Mouse (Mus musculus) hindbrain, embryonic 13.5 days (tissue): ENCODE measurements around the gene Brf1. TPM values are rescaled to one million over a fixed set of nuclear protein-coding genes. Genes with fewer than 3 reads are reported as not detected.

Experiments
- ATAC-seq: fragments of 200-750 bp; cut with Nextera tagmentation; 2 replicates; pipeline ENCODE4 v1.8.0; 2017; ENCODE audit warnings: moderate TSS enrichment; ENCODE audit not compliant: low FRiP score
- H3K27ac ChIP-seq: fragments of 300-500 bp; sonication (generic); 2 replicates; pipeline ENCODE4 v1.5.1; 2015; ENCODE audit warnings: inconsistent platforms, mild to moderate bottlenecking, moderate library complexity
- H3K27me3 ChIP-seq: fragments of 300-500 bp; sonication (generic); 2 replicates; pipeline ENCODE4 v1.6.1; 2015; ENCODE audit warnings: mild to moderate bottlenecking, inconsistent platforms
- H3K36me3 ChIP-seq: fragments of 300-500 bp; sonication (generic); 2 replicates; pipeline ENCODE4 v1.6.1; 2015; ENCODE audit warnings: mild to moderate bottlenecking, inconsistent platforms
- H3K4me1 ChIP-seq: fragments of 300-500 bp; sonication (generic); replicated peaks from 2 replicates; pipeline ENCODE4 v1.6.1; 2015; ENCODE audit warnings: inconsistent platforms
- H3K4me2 ChIP-seq: fragments of 300-500 bp; sonication (generic); 2 replicates; pipeline ENCODE4 v1.6.1; 2015; ENCODE audit warnings: inconsistent platforms, mild to moderate bottlenecking, moderate library complexity
- H3K4me3 ChIP-seq: fragments of 300-500 bp; sonication (generic); 2 replicates; pipeline ENCODE4 v1.5.1; 2015; ENCODE audit warnings: mild to moderate bottlenecking, inconsistent platforms
- H3K9ac ChIP-seq: fragments of 300-500 bp; sonication (generic); 2 replicates; pipeline ENCODE4 v1.6.1; 2015; ENCODE audit warnings: mild to moderate bottlenecking, inconsistent platforms
- H3K9me3 ChIP-seq: fragments of 300-500 bp; sonication (generic); 2 replicates; pipeline ENCODE4 v1.6.1; 2016; ENCODE audit warnings: inconsistent platforms
- WGBS: fragments of 180-500 bp; shearing (Covaris S2); methylation state at CpG from one replicate; pipeline ENCODE4 v1.1.7; 2015; 5-methylcytosine and 5-hydroxymethylcytosine counted together
- polyA plus RNA-seq: library from polyadenylated mRNA; unstranded; fragments of >200 nt; fragmentation: Nextera tagmentation; extraction: Ambion mirVana; gene quantifications from 2 replicates; pipeline ENCODE4 v1.2.1, GENCODE M21; 2015

Gene Brf1
- polyA plus RNA-seq, 1 experiment from 2014 or later = 58.3 TPM

DNA sequence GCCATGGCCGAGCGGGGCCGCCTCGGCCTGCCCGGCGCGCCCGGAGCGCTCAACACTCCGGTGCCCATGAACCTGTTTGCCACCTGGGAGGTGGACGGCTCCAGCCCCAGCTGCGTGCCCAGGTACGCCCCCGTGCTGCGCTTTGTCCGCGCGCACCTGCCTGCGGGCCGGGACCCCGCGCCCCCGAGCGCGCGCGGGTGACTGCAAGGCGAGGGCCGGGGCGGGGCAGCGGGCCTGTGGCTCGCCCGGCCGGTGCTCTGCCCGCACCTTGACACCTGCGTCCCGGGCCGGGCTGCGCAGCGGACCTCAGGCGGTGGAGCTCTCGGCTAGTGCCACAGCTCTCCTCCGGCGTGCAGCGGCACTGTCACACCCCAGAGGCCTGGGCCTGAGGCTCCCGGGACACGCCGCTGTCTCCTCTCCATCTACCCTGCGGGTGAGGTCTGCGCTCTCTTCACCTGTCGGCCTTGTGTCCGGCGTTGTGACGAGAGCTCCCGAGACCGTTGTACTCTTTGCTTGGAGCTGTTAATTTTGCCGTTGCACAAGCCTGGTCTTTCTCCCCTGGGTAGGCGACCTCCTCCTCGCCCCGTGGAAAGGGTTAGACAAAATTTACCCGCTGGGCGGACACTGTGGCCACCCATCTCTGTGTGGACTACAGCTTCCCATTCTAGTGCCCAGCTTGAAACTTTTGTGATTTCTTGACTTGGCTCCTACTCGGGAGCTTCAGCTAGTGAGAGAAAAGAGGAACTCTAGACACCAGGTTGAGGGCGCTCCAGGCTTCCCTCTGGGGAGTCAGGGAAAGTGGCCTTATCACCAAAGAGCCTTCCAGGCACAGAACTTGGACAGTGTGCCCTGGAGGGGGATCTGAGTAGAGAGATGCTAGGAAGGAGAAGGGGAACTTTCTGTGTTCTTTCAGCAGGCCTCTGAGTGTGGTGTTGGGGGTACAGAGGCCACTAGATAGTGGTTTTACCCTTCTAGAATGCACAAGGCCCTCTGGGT, 14.4 kb upstream of the Brf1 start:
- peaks cover 53% of the 10 kb centered on the region for H3K4me1 ChIP-seq
- ATAC-seq = peak; percentile 30
- WGBS = 0% methylated on average over 55 of the region's 64 CpGs

DNA sequence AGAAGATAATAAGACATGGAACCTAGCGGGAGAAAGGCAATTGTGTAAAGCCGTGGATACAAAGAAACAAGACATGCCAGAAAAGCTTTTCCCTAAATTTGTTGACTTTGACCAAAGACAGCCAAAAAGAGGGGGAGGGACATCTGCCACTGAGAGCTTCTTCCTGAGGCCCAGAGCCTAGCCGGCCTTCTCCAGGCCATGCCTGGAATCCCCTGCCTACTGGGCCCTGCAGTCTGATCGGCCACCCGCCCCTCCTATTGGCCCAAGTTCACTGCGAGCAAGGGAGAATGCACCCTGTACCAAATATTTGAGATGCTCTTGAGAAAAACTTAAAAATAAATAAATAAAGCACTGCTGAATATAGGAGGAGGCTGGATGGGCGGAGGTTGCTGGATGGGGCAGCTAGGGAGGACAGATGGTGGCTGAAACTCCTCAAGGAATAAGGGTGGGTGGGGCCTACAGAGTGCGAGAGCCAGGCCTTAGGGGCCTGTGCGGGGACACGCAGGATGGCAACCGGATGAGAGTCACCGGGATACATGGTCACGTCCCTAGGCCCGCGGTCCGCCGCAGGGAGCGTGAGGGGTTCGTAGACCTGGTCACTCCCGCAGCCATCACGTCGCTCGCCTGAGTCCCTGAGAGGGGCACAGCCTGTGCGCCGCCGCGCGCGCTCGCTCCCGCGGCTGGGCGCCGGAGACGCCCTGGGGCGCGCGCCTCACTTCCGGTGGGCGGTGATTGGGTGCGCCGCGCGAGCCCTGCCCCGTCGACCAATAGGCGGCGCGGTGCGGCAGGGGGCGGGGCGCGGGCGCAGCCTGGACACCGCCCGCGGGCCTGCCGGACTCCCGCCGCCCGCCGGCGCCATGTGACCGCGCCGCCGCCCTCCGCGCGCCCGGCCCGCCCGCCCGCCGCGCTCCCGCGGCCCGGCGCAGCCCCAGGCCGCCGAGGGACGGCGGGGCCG, 13.4 kb upstream of the Brf1 start, which contains the start of gene Pacs2:
Gene Pacs2 (plus strand): TSS at position 905 of the 955 bp plus-strand sequence.
- Histone ChIP-seq H3K4me3 (peak within 1 kb of the TSS; percentile 95), H3K4me1 (peaks cover 53% of the 10 kb centered on the region), H3K4me2 (peak within 1 kb of the TSS; percentile 89), H3K9ac (peak within 1 kb of the TSS; percentile 98), H3K9me3 (no peaks in the 10 kb centered on the region), H3K27ac (peak within 1 kb of the TSS; percentile 96), H3K27me3 (no peaks in the 10 kb centered on the region), H3K36me3 (no peaks in the 10 kb centered on the region)
- whole genome bisulfite sequencing = 3% methylated on average over 44 of the region's 85 CpGs
- peak; percentile 92 for ATAC-seq

More for the DNA sequence above, 14.4 kb upstream of the Brf1 start:
- peak overlapping the region; percentile 95 for H3K4me3 ChIP-seq
- H3K27me3 ChIP-seq = no peaks in the 10 kb centered on the region
- peaks cover 6% of the 10 kb centered on the region; the same call in 1 of the 2 replicates for H3K36me3 ChIP-seq
- peak overlapping the region; percentile 85 for H3K27ac ChIP-seq
- peak overlapping the region; percentile 89 for H3K4me2 ChIP-seq
- no peaks in the 10 kb centered on the region for H3K9me3 ChIP-seq
- H3K9ac ChIP-seq = peak overlapping the region; percentile 98

DNA sequence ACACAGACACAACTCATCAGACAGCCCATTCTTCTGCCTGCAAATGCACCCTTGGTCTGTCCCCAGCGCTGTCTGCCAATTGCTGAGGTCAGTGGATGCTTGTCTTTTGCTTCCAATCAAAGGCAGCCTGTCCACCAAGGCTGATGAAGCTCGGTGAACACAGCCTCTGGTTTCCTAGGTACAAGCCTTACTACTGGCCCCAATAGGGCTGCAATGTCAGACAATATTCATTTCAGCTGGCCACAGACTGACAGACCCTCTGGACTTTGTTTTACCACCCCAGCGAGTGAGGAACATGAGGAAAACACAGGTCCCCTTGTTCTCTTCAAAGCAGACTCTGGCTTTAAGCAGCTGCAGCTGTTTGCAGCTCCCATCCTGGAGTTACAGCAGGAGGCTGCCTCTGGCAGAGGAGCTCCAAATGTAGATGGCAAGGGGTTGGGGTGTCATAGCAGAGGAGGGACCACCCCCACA, 12.6 kb upstream of the Brf1 start:
- H3K4me2 ChIP-seq = peak overlapping the region; percentile 64

DNA sequence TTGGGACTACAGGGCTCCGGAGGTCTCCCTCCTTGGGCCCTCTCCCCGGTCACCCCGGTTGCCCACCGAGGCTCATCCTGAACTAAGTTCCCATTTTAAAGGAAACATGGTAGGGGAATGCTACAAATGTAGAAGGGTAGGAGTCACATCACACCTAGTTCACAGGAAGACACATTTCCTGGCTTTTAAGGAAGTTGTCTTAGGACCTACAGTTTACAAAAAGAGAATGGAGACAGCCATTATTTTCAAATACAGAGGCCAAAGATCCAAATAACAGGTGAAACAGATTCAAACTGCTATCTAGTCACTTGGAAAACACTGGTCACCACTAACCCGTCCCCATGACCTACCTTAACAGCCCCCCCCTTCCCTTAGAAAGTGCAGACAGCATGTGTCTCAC, 11.9 kb upstream of the Brf1 start:
- H3K27me3 ChIP-seq = no peaks in the 10 kb centered on the region
- H3K36me3 ChIP-seq = no peaks in the 10 kb centered on the region
- no peak for ATAC-seq
- no peak overlapping the region for H3K4me2 ChIP-seq
- H3K9ac ChIP-seq = 0 out of 2 replicates have a peak overlapping the region, but pooled peaks have one; percentile 84
- H3K27ac ChIP-seq = peak overlapping the region; percentile 96
- WGBS = 94% methylated on average over 5 of the region's 5 CpGs
- H3K4me3 ChIP-seq = no peak overlapping the region
- H3K9me3 ChIP-seq = no peaks in the 10 kb centered on the region
- peaks cover 40% of the 10 kb centered on the region for H3K4me1 ChIP-seq

More for the DNA sequence above, 12.6 kb upstream of the Brf1 start:
- WGBS = 53% methylated on average over 3 of the region's 3 CpGs
- H3K4me3 ChIP-seq = peak overlapping the region; percentile 95
- peaks cover 46% of the 10 kb centered on the region for H3K4me1 ChIP-seq
- H3K27ac ChIP-seq = peak overlapping the region; percentile 96
- H3K27me3 ChIP-seq = no peaks in the 10 kb centered on the region
- peak overlapping the region; percentile 84 for H3K9ac ChIP-seq
- H3K9me3 ChIP-seq = no peaks in the 10 kb centered on the region
- H3K36me3 ChIP-seq = no peaks in the 10 kb centered on the region
- ATAC-seq = no peak

DNA sequence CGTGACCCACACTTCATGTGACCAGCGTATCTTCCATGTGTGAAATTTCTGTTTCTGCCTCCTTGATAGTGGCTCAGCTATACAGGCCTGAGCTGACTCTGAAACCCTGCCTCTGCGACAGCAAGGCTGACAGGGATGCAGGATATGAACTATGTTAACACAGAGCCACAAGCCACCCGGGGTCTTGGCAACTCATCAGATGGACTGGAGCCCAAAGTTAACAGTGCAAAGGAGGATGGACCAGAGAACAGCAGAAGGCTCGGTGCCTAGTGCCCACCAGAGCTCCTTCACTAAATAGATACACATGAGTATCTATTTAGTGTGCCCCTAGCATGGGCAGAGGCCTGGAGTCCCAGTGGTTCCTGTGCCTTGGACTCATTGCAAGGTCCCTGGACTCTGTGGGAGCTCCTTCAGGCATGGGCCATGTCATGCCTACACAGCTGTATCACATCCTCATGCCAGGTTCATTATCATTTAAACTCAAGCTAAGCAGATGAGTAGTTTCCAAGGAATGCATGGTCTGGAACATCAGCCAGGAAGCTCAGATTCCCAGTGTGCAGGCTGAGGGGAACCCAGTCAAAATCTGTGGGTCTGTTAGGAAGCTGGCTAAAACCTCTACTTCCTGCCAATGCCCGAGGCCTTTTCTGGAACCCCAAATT, 11.3 kb upstream of the Brf1 start:
- 90% methylated on average over 6 of the region's 6 CpGs for WGBS
- no peak overlapping the region for H3K27ac ChIP-seq

DNA sequence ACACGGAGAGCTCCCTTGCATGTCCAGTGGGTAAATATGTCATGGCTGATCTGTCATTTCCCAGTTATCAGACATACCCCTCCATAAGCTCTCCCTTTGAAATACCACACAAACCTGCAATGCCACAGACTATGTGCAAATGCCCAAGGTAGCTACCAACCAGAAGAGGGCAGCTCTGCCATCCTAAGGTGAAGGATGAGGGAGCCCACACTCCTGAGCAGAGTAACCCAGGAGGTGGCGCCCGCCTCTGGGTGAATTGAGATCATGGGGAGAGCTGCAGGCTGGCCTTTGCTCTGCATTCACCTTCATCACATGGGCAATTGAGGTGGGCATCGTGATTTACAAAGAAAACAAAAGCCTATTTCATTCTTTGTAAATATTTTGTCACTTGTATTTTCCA, 4.5 kb upstream of the Brf1 start:
- no peaks in the 10 kb centered on the region for H3K9me3 ChIP-seq
- H3K27ac ChIP-seq = no peak overlapping the region
- no peak overlapping the region for H3K4me2 ChIP-seq
- H3K9ac ChIP-seq = no peak overlapping the region
- 25% methylated on average over 4 of the region's 4 CpGs for WGBS
- no peaks in the 10 kb centered on the region for H3K36me3 ChIP-seq
- H3K27me3 ChIP-seq = no peaks in the 10 kb centered on the region
- H3K4me3 ChIP-seq = no peak overlapping the region
- peaks cover 9% of the 10 kb centered on the region for H3K4me1 ChIP-seq
- ATAC-seq = no peak

More for the DNA sequence above, 11.3 kb upstream of the Brf1 start:
- no peaks in the 10 kb centered on the region for H3K36me3 ChIP-seq
- peaks cover 34% of the 10 kb centered on the region for H3K4me1 ChIP-seq
- no peaks in the 10 kb centered on the region for H3K27me3 ChIP-seq
- H3K4me3 ChIP-seq = no peak overlapping the region
- no peaks in the 10 kb centered on the region for H3K9me3 ChIP-seq
- ATAC-seq = no peak
- no peak overlapping the region for H3K4me2 ChIP-seq
- H3K9ac ChIP-seq = no peak overlapping the region

DNA sequence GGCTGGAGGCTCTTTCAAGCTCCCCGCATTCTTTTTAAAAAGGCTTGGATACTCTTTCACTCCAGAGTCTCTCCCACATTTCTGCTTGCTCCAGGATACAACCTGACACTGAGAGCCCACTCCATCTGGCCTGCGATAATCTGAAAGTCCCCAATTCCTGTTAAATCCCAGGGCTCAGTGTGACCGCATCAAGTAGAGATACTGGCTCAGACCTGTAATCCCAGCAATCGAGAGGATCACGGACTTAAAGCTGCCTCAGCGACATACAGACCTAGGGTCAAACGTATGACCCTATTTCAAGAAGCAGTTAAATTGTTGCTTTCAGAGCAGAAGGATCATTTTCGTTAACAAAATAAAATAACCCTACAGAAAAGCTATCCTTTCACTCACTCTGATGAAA, 3.5 kb upstream of the Brf1 start:
- H3K9ac ChIP-seq = peak overlapping the region; percentile 24
- H3K36me3 ChIP-seq = no peaks in the 10 kb centered on the region
- 82% methylated on average over 8 of the region's 8 CpGs for WGBS
- no peak overlapping the region for H3K4me2 ChIP-seq
- no peak for ATAC-seq
- H3K4me3 ChIP-seq = no peak overlapping the region
- H3K27ac ChIP-seq = no peak overlapping the region
- H3K4me1 ChIP-seq = peaks cover 17% of the 10 kb centered on the region
- H3K9me3 ChIP-seq = no peaks in the 10 kb centered on the region
- no peaks in the 10 kb centered on the region for H3K27me3 ChIP-seq

DNA sequence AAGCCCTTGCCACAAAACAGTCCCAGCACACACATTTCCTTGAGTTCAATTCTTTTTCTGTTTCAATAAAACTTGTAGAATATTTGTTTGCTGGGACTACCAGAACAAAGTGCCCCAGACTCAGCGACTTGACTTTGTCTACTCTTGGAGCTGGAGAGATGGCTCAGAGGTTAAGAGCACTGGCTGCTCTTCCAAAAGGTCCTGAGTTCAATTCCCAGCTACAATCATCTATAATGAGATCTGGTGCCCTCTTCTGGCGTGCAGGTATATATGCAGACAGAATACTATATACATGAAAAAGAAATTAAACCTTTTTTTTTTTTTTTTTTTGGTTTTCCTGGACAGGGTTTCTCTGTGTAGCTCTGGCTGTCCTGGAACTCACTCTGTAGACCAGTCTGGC, 2.2 kb upstream of the Brf1 start:
- Histone ChIP-seq H3K27ac (no peak overlapping the region), H3K27me3 (no peaks in the 10 kb centered on the region), H3K9me3 (no peaks in the 10 kb centered on the region), H3K4me2 (no peak overlapping the region), H3K9ac (no peak overlapping the region), H3K4me3 (no peak overlapping the region), H3K36me3 (no peaks in the 10 kb centered on the region), H3K4me1 (peaks cover 30% of the 10 kb centered on the region)
- no peak for ATAC-seq
- 42% methylated on average over 2 of the region's 2 CpGs for WGBS

DNA sequence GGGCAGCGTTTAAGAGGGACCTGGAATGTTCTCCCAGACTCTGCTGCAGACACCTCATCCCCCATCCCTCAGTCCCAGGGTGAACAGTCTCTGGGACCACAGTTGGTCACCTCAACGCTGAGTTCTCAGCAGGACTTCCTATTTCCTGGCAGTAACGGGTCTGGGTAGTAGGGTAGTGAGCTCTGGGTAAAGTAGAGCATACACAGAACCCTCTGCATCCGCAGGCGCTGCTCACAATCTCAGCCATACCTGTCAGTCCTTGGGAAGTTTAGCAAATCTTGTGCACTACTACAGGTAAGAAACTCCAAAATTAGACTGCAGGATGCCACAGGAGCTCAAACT, 600 bp upstream of the Brf1 start:
- H3K9me3 ChIP-seq = no peaks in the 10 kb centered on the region
- H3K4me3 ChIP-seq = peak overlapping the region; percentile 86
- 3% methylated on average over 5 of the region's 5 CpGs for WGBS
- H3K4me2 ChIP-seq = peak overlapping the region; percentile 88
- peaks cover 38% of the 10 kb centered on the region for H3K4me1 ChIP-seq
- H3K27me3 ChIP-seq = no peaks in the 10 kb centered on the region
- peak; percentile 60 for ATAC-seq
- H3K27ac ChIP-seq = peak overlapping the region; percentile 94
- H3K9ac ChIP-seq = peak overlapping the region; percentile 94
- peaks cover 8% of the 10 kb centered on the region; the same call in 1 of the 2 replicates for H3K36me3 ChIP-seq

DNA sequence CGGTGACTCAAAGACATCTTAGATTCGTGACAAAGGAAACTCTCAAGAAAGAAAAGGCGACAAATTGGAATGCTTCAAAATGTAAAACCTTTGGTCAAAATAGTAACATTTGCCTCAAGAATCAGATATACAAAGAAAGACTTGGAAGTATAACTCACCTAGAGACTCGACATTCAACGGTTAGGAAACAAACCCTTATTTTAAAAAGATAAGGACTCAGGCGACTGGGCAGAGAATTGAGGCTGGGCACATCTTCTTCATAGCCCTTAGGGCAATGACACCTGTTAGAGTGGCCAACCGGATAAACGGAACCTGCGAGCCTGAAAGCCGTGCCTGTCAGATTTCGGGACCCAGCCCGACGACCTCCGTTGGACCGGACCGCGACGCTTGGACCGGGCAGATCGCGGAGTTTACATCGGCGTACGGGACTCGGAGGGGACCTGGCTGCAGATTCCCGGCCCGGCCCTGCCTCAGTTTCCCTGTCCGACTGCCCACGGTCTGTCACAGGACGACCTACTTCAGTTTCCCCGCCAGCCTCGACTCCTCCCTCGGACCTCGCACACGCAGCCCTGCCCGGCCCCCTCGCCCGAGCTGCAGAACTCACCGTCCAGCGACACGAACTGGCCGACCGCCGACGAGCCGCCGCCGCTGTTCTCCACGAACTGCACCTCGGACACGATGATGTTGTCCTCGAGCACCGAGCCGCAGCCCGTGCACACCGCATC, 773 bp downstream of the Brf1 start:
- Histone ChIP-seq H3K4me2 (peak overlapping the region; percentile 88), H3K4me3 (peak overlapping the region; percentile 86), H3K9ac (peak overlapping the region; percentile 94), H3K9me3 (no peaks in the 10 kb centered on the region), H3K27ac (peak overlapping the region; percentile 94), H3K27me3 (no peaks in the 10 kb centered on the region), H3K36me3 (peaks cover 9% of the 10 kb centered on the region; the same call in 1 of the 2 replicates), H3K4me1 (peaks cover 38% of the 10 kb centered on the region)
- no peak for ATAC-seq
- WGBS = 2% methylated on average over 56 of the region's 56 CpGs

DNA sequence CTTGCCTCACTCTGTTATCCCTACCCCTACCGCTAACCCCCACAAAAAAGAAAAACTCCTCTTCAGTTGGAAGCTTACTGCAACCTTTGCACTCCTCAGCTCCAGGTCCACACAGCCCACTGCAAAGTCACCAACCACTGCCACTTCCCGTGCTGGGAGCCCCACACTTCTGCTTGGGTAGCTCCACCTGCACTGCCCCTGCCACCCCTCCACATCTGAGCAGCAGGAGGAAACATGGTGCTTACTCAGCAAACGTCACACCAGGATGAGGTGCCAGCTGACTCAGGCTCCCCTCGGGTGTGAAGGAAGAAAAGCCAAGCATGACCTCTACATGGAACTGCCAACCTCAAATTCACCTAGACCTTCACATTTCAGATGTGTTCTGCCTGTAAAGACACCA, 6.4 kb downstream of the Brf1 start:
- Histone ChIP-seq H3K27me3 (no peaks in the 10 kb centered on the region), H3K9ac (no peak overlapping the region), H3K36me3 (peaks cover 34% of the 10 kb centered on the region), H3K4me3 (no peak overlapping the region), H3K4me2 (no peak overlapping the region), H3K4me1 (peaks cover 28% of the 10 kb centered on the region), H3K27ac (no peak overlapping the region), H3K9me3 (no peaks in the 10 kb centered on the region)
- no peak for ATAC-seq
- 81% methylated on average over 4 of the region's 4 CpGs for WGBS
